Mouse (Mus musculus): Measurements from ENCODE around the gene Rps16.

Rps16 gene

GRCm38 (mm10) chr7:28348601-28349000, 1.9 kb upstream of the Rps16 start:
- DNase-seq = no peak

DNA sequence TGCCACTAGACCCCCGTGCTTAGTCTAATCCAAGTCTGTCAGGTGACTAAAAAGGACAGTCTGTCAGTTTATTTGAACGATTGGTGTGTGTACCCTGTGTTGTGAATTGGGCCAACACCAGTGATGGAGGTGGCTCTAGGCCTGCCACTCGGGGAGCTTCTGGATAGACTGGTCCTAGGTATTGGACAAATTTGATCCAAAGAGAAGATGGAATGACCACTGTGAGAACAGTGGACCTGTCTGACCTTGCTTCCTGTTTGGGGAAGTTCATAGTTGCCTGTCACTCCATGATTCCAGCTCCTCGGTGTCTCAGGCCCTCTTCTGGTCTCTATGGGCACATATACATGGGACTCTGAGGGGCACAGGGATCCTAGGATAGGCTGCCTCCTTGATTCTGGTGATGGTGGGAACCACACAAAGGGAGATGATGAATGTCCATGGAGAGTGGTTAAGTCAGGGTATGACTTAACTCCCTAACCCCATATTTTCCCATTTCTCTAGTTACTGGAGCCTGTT, 1.3 kb downstream of the Rps16 start:
- no peak for DNase-seq

DNA sequence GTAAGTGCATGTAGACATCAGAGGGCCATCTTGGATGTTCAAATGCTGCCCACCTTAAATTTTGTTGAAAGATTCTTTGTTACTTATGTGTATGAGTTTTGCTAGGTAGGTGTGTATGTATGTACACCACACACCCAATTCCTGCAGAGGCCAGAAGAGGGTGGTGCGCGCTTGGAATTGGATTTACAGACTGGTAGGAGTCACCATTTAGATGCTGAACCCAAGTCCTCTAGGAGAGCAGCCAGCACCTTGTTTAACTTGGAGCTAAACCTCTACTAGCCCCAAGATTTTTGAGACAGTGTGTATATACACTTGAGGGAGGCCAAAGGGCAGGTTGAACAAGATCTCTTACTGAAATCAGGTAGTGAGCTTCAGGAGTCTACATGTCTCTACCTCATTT, 2.8 kb downstream of the Rps16 start:
- no peak for DNase-seq

DNA sequence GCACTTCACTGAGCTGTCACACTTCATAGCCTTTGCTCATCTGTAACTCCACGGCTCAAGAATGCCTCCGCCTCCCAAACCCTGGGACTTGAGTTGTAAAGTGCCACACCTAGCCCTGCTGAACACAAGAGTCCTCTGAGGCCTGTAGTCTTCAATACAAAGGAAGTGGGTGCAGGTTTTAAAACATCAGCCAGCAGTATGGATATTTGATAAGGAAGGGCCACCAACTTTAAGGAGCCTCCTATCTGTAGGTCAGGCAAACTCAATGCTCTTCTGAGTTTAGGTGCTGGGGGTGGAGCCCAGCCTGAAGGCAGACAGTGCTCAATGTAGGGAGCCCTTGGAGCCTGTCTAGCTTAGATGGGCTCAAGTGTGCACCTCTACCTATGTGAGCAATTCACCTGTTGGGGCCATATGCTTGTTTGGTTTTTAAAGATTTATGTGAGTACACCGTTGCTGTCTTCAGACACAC, 3.7 kb downstream of the Rps16 start:
- no peak for DNase-seq

- no peak for DNase-seq
Measured at GRCm38 (mm10) chr7:28354596-28354995, 4.1 kb downstream of the Rps16 start.

DNA sequence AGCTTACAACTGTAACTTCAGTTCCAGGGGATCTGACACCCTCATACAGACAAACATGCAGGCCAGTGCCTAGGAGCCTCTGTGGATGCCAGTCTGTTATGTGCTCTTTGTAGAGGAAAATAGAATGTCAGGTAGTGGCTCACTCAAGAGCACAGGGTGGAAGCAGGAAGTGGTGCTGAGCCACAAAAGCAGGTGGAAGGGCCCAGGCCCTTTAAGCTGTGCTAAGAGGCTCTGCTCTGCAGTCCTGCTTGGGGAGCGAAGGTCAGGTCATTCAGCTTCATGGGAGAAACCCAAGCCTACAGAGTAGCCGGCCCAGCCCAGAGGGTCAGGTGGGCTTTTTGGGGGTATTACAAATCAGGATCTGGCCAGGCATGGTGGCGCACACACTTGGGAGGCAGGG, 4.8 kb downstream of the Rps16 start:
- DNase-seq = no peak

- DNase-seq = no peak
Measured at GRCm38 (mm10) chr7:28356981-28357380, 6.5 kb downstream of the Rps16 start.

GRCm38 (mm10) chr7:28357984-28358383, 7.5 kb downstream of the Rps16 start:
- DNase-seq = no peak

DNA sequence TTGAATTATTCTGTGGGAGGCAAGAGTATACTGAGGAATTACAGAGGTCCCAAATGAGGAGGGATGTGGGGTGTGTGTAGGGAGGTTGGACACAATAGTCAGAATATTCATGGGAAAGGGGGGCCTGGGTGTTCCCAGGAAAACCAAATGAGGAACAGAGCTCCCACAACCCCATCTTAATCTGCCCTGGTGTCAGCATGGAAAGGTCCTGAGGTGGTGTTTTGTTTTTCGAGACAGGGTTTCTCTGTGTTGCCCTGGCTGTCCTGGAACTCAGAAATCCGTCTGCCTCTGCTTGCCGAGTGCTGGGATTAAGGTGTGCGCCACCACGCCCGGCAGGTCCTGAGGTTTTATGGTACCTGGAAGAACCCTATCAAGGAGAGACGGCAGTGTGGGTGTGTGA, 8.0 kb downstream of the Rps16 start:
- no peak for DNase-seq

DNA sequence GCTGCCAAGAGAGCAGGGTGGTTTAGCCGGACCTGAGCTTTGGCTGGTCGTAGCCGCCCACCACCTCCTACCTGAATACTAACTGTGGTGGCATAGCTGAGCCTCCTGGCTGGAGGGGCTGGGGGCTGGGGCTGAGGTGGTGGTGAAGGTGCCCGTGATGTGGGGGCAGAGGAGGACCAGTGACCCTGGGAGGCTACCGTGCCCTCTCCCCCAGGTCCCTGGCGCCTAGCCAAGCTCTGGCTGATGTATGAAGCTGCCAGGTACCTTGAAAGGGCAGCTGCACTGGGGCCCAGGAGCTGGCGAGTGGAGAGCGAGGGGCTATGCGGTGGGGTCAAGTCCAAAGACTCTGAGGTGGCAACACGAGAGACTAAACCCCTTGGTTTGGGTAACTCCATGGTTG, 9.4 kb downstream of the Rps16 start:
- DNase-seq = no peak

DNA sequence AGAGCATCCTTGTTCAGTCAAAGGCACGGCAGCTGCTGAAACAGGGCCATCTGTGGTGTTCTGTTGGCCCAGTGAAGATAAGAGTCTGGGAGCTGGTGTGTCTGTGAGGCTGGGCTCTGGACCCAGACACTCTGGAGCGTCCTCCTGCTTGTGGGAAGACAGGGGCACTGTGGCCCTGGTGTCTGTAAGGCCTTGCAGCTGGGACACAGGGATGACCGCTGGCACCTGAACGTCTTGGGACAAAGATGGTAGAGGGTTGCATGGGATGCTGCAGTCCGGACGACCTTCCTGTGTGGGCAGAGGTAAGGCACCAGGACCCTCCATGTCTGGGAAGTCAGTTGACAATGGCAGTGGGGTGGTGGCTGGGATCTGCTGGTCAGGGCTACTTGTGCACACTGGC, 9.8 kb downstream of the Rps16 start:
- DNase-seq = no peak

DNA sequence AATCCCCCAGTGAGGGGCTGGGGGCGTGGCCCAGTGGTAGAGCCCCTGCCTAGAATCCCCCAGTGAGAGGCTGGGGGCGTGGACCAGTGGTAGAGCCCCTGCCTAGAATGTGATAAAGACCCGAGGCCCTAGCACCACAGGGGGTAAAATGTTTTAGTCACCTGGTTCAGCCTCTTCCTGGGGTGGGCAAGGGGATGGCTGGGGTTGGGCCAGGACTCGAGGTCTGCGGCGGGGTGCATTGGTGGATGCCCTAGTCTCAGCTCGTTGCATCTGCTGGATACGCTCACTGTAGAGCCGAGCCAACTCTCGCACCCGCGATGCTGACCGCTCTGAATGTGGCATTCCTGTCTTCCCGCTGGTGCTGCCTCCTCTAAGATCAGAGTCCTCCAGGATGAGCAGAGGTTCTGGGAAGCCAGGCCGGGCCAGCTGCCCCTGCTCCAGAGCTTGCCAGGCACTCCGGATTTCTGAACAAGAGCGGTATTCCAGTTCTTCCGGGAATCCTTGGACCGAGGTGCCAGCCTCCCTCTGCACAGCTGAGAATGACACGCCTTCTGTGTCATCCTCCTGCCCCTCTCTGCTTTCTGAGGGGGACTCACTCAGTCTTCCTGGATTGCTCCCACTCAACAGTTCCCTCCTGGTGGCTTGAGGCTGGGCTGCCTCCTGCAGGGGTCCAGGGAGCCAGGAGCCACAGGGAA, 11.3 kb downstream of the Rps16 start:
- DNase-seq = no peak

DNA sequence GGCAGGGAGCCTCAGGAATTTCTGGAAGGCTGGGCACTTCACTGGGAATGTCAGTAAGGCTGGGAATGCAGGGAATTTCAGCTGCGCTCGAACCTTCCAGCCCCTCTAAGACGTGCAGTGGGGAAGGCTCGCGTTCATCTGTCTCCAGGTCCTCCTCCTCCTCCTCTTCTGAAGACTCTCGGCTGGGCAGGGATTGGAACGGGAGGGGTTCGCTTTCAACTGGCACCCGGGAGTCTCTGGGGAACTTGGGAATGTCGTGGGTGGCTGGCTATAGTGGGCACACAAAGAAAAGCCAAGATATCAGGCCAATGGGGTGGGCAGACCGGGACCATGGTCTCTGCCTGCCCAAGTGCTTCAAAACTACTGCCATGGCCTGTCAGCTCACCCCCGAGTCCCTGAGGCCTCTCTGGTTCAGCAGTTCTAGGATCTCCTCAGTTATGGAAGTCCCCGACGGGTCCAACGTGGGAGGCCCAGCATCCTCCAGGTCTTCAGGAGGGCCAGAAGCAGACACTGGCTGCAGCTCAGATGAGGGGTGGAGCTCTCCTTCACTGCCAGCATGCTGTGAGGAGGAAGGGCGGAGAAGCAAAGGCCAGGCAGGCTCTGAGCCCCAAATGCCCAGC, 12.1 kb downstream of the Rps16 start:
- DNase-seq = no peak

GRCm38 (mm10) chr7:28367663-28368275, 17.3 kb downstream of the Rps16 start:
- no peak for DNase-seq

DNA sequence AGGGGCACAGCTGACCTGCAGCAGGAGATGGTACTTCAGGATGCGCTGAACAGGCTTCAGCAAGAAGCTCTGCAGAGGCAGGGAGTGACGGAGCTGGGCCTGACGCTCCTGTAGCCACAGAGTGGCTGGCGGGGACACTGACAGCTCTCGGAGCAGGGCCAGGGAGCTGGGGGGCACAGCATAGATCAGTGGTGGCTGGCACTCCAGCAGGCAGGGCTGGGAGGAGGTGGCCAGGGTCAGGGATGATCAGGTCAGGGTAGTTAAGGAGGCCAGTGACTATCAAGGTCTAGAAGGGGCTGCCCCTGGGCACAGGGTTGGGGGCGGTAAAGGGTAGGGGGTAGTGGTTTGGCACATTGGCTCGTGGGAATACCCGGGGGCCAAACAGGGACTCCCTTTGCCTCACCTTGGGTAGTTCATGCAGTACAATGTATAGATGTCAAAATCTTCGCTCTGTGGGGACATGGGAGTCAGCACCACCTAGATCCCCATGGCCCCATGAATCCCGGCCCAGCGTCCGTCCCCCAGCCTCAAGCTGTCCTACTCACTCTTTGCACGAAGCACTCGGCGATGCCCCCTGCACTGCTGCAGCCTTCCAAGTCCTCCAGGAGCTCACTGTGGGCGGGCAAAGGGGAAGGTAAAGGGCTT, 17.9 kb downstream of the Rps16 start:
- DNase-seq = no peak

GRCm38 (mm10) chr7:28370051-28370450, 19.6 kb downstream of the Rps16 start:
- DNase-seq = no peak

GRCm38 (mm10) chr7:28370977-28371513, 20.6 kb downstream of the Rps16 start:
- DNase-seq = no peak

- DNase-seq = no peak
Measured at GRCm38 (mm10) chr7:28371514-28371989, 21.1 kb downstream of the Rps16 start.

GRCm38 (mm10) chr7:28372251-28373108, 22.0 kb downstream of the Rps16 start, which contains the start of gene Plekhg2:
Gene Plekhg2, minus strand, starts transcription at chr7:28372599.
- peak; percentile 92 for DNase-seq

GRCm38 (mm10) chr7:28373131-28373581, 22.7 kb downstream of the Rps16 start:
- DNase-seq = peak; percentile 68

GRCm38 (mm10) chr7:28373891-28374495, 23.5 kb downstream of the Rps16 start:
- no peak for DNase-seq

Data from right cerebral cortex, adult 18-20 months (tissue).